Mouse (Mus musculus): ENCODE data around the gene Olfr597. TPM values are rescaled to one million over a fixed set of nuclear protein-coding genes. Genes with fewer than 3 reads are reported as not detected.
"Not testable (repeated sequence)": the region's sequence is repeated elsewhere in the genome, so short reads cannot be mapped to it uniquely, and the experiment has no call there.

The Olfr597 gene
- total RNA-seq (2012; rRNA removed) (not detected in 2 replicates), total RNA-seq (2014; rRNA removed) (not detected in 2 replicates), polyA plus RNA-seq (2012; ENCODE audit: insufficient read length, low read depth) (not detected in 2 replicates)

- in situ Hi-C loops (cut with MboI; ENCODE audit: low pct_ligation_motif_present, low pct_unique_long_range_greater_than_20kb, low sequenced_read_pairs): not testable (repeated sequence)
Measured at GRCm38 (mm10) chr7:103316015-103316414, at the start of gene Olfr597. Gene Olfr597, plus strand, starts transcription at chr7:103316315.

GRCm38 (mm10) chr7:103305348-103305747 is 10.8 kb upstream of the Olfr597 start, which contains the start of gene Olfr596:
Gene Olfr596, plus strand, starts transcription at chr7:103305648.
- H3K9ac ChIP-seq (ENCODE audit: insufficient read depth, low read depth); H3K27me3 ChIP-seq (replicated peaks); DNase-seq (ENCODE audit: extremely low read depth); H3K79me2 ChIP-seq (replicated peaks; ENCODE audit: control insufficient read depth, extremely low read depth, insufficient read depth, poor library complexity, severe bottlenecking); H3K4me2 ChIP-seq (ENCODE audit: insufficient read depth, low read depth, poor library complexity, severe bottlenecking); H3K9me3 ChIP-seq (replicated peaks; ENCODE audit: low read length); H3K27ac ChIP-seq (ENCODE audit: insufficient read depth, low read depth); dilution Hi-C loops (cut with MboI; ENCODE audit: extremely low pct_ligation_motif_present, extremely low pct_unique_long_range_greater_than_20kb, low sequenced_read_pairs); in situ Hi-C loops (cut with MboI; ENCODE audit: low pct_ligation_motif_present, low pct_unique_long_range_greater_than_20kb, low sequenced_read_pairs); H3K4me3 ChIP-seq (replicated peaks in 1 of 3; ENCODE audit: low read depth in 2 of 3, low read length in 2 of 3, poor library complexity in 1 of 3); H3K4me1 ChIP-seq (ENCODE audit: control insufficient read depth in 1 of 2, insufficient read depth in 2 of 2); H3K36me3 ChIP-seq (replicated peaks in 1 of 2; ENCODE audit: control insufficient read depth in 1 of 2, insufficient read depth in 1 of 2, low read length in 1 of 2): not testable (repeated sequence)

More at GRCm38 (mm10) chr7:103316015-103316414, at the start of gene Olfr597:
- H3K27me3 ChIP-seq (replicated peaks); H3K79me2 ChIP-seq (replicated peaks; ENCODE audit: control insufficient read depth, extremely low read depth, insufficient read depth, poor library complexity, severe bottlenecking); H3K4me3 ChIP-seq (replicated peaks in 1 of 3; ENCODE audit: low read depth in 2 of 3, low read length in 2 of 3, poor library complexity in 1 of 3); dilution Hi-C loops (cut with MboI; ENCODE audit: extremely low pct_ligation_motif_present, extremely low pct_unique_long_range_greater_than_20kb, low sequenced_read_pairs); H3K9ac ChIP-seq (ENCODE audit: insufficient read depth, low read depth); DNase-seq (ENCODE audit: extremely low read depth); H3K9me3 ChIP-seq (replicated peaks; ENCODE audit: low read length); H3K4me1 ChIP-seq (ENCODE audit: control insufficient read depth in 1 of 2, insufficient read depth in 2 of 2); H3K4me2 ChIP-seq (ENCODE audit: insufficient read depth, low read depth, poor library complexity, severe bottlenecking); H3K36me3 ChIP-seq (replicated peaks in 1 of 2; ENCODE audit: control insufficient read depth in 1 of 2, insufficient read depth in 1 of 2, low read length in 1 of 2); H3K27ac ChIP-seq (ENCODE audit: insufficient read depth, low read depth): not testable (repeated sequence)

- in situ Hi-C loops (cut with MboI; ENCODE audit: low pct_ligation_motif_present, low pct_unique_long_range_greater_than_20kb, low sequenced_read_pairs) (no loop called here), dilution Hi-C loops (cut with MboI; ENCODE audit: extremely low pct_ligation_motif_present, extremely low pct_unique_long_range_greater_than_20kb, low sequenced_read_pairs) (no loop called here)
- no peak for DNase-seq (ENCODE audit: extremely low read depth)
Measured at GRCm38 (mm10) chr7:103323268-103323667, 7.2 kb downstream of the Olfr597 start, which contains the start of gene Olfr598. Gene Olfr598, plus strand, starts transcription at chr7:103323568.

More at GRCm38 (mm10) chr7:103323268-103323667, 7.2 kb downstream of the Olfr597 start, which contains the start of gene Olfr598:
- TF ChIP-seq USF2 (conservative IDR thresholded peaks at IDR 0.05; ENCODE audit: low read depth, low read length): no peak
- no peak for TF ChIP-seq RAD21 (IDR thresholded peaks at IDR 0.05; ENCODE audit: low read depth, low read length)
- no peak for TF ChIP-seq E2F4 (IDR thresholded peaks at IDR 0.05; ENCODE audit: insufficient replicate concordance, low read depth, low read length)
- no peak for TF ChIP-seq NELFE (IDR thresholded peaks at IDR 0.05; ENCODE audit: low read depth, low read length)
- TF ChIP-seq ZKSCAN1 (IDR thresholded peaks at IDR 0.05; ENCODE audit: borderline replicate concordance, low read depth, low read length): no peak
- TF ChIP-seq CHD2 (IDR thresholded peaks at IDR 0.05; ENCODE audit: low read length): no peak
- no peak for TF ChIP-seq IRF4 (IDR thresholded peaks at IDR 0.05; ENCODE audit: low read depth, low read length)
- no peak for TF ChIP-seq JUND (conservative IDR thresholded peaks at IDR 0.05; ENCODE audit: low read depth, low read length)
- no peak for TF ChIP-seq ZNF384 (IDR thresholded peaks at IDR 0.05; ENCODE audit: low read depth, low read length)
- no peak for TF ChIP-seq SMC3 (IDR thresholded peaks at IDR 0.05; ENCODE audit: low read depth, low read length)
- TF ChIP-seq SIN3A (IDR thresholded peaks at IDR 0.05; ENCODE audit: low read length): no peak
- TF ChIP-seq GABPA (IDR thresholded peaks at IDR 0.05; ENCODE audit: insufficient replicate concordance, low read depth, low read length): no peak
- TF ChIP-seq PAX5 (IDR thresholded peaks at IDR 0.05; ENCODE audit: low read length): no peak
- TF ChIP-seq MXI1 (IDR thresholded peaks at IDR 0.05; ENCODE audit: low read depth, low read length): no peak
- TF ChIP-seq BHLHE40 (IDR thresholded peaks at IDR 0.05; ENCODE audit: low read depth, low read length): no peak
- TF ChIP-seq POLR2A (IDR thresholded peaks at IDR 0.05; ENCODE audit: low read depth, low read length): no peak
- TF ChIP-seq NRF1 (IDR thresholded peaks at IDR 0.05; ENCODE audit: low read depth, low read length): no peak
- no peak for TF ChIP-seq HCFC1 (IDR thresholded peaks at IDR 0.05; ENCODE audit: low read depth, low read length)
- H3K79me2 ChIP-seq (replicated peaks; ENCODE audit: control insufficient read depth, extremely low read depth, insufficient read depth, poor library complexity, severe bottlenecking): no peaks in the 10 kb centered on the region
- H3K4me1 ChIP-seq (ENCODE audit: control insufficient read depth in 1 of 2, insufficient read depth in 2 of 2): no peaks in the 10 kb centered on the region
- H3K36me3 ChIP-seq (replicated peaks in 1 of 2; ENCODE audit: control insufficient read depth in 1 of 2, insufficient read depth in 1 of 2, low read length in 1 of 2): no peaks in the 10 kb centered on the region
- H3K27ac ChIP-seq (ENCODE audit: insufficient read depth, low read depth): no peak within 1 kb of the TSS
- no peak within 1 kb of the TSS for H3K4me3 ChIP-seq (replicated peaks in 1 of 3; ENCODE audit: low read depth in 2 of 3, low read length in 2 of 3, poor library complexity in 1 of 3)
- no peaks in the 10 kb centered on the region for H3K9me3 ChIP-seq (replicated peaks; ENCODE audit: low read length)
- H3K9ac ChIP-seq (ENCODE audit: insufficient read depth, low read depth): no peak within 1 kb of the TSS
- H3K4me2 ChIP-seq (ENCODE audit: insufficient read depth, low read depth, poor library complexity, severe bottlenecking): no peak within 1 kb of the TSS
- no peaks in the 10 kb centered on the region for H3K27me3 ChIP-seq (replicated peaks)
